Mouse (Mus musculus) hematopoietic stem cell, adult 5-6 weeks (primary cell): ENCODE measurements around the gene Xrn1. TPM values are rescaled to one million over a fixed set of nuclear protein-coding genes. Genes with fewer than 3 reads are reported as not detected.
"Not testable (repeated sequence)": the region's sequence is repeated elsewhere in the genome, so short reads cannot be mapped to it uniquely, and the experiment has no call there.

Experiments used
- ATAC-seq, 2 experiments: fragments of 125-278 bp in 1 of 2; replicated peaks in 1 of 2; 2 replicates each; pipeline ENCODE4 v1.8.0; 2016 to 2017; ENCODE audit warnings: inconsistent platforms in 2 of 2, mild to moderate bottlenecking in 2 of 2, moderate number of reproducible peaks in 2 of 2, low read depth in 1 of 2, moderate TSS enrichment in 1 of 2; ENCODE audit not compliant: low FRiP score in 2 of 2, poor library complexity in 2 of 2, severe bottlenecking in 2 of 2, insufficient read depth in 1 of 2, low TSS enrichment in 1 of 2
- total RNA-seq: library from RNA; stranded (forward); fragments of 172-1452, 232-1000 nt; gene quantifications from 2 replicates; pipeline ENCODE4 v1.2.3, GENCODE M21; 2017

Xrn1 gene
- total RNA-seq, 1 experiment from 2014 or later: 36.7 TPM

DNA sequence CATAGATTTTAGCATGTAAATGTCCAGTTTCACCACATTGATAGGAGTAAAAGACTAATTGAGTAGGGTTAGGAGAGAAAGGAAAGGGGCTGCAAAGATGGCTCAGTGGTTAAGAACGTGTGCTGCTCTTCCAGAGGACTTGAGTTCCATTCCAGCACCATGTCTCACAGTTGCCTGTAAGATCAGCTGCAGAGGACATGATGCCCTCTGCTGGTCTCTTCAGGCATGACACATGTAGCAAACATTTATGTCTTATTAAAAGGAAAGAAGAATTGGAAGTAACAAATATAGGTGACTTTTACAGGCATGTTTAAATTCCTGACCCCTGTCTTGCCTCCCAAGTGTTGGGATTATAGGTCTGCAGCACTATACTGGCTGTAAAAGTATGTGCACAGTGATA lies 74.3 kb downstream of the Xrn1 start:
- ATAC-seq: peak in 1 of 2 experiments; percentile 51; a peak in 2 of 4 replicates

GRCm38 (mm10) chr9:96029886-96030285 lies 75.3 kb downstream of the Xrn1 start:
- ATAC-seq: no peak

DNA sequence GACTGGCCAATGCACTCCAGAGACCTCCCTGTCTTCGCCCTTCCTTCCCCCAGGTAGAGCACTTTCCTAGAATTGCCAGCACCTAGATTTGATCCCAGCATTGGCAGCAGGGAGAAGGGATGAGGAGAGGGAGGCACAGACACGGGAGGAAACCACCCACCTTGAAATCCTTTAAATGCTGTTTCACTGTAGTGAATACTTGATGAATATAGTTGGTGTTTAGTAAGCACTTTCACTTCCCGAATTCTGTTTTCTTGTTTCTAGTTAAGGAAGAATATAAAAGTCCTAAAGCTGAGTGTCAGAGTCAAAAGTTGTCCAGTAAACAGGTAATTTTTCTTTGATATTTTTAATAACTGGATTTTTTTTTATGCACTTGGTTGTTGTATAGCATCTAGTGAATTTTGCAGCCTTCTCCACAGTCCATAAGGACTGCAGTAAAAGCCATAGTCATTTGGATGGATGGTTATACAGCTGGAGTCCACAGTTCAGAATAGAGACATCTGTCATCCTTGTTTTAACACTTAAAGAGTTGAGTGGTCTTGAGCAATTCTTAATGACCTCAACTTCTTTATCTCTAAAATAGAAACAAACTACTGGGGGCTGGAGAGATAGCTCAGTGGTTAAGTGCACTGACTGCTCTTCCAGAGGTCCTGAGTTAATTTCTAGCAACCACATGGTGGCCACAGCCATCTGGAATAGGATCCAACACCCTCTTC lies 81.0 kb downstream of the Xrn1 start:
- ATAC-seq: no peak

GRCm38 (mm10) chr9:96044214-96044613 lies 89.7 kb downstream of the Xrn1 start:
- ATAC-seq: no peak

DNA sequence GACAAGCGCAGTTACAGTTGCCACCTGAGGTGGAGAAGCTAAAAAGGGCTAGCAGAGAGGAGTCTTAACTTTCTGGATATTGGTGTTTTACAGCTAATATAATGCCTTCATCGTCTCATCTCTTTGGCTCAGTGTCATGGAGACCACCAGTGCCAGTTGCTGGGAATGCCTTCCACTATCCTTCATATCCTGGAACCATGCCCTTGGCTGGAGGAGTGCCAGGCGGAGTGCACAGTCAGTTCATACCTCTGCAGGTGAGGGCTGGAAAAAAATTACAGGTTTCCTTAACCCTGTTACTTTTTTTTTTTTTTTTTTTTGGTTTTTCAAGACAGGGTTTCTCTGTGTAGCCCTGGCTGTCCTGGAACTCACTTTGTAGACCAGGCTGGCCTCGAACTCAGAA lies 96.9 kb downstream of the Xrn1 start:
- no peak for ATAC-seq

DNA sequence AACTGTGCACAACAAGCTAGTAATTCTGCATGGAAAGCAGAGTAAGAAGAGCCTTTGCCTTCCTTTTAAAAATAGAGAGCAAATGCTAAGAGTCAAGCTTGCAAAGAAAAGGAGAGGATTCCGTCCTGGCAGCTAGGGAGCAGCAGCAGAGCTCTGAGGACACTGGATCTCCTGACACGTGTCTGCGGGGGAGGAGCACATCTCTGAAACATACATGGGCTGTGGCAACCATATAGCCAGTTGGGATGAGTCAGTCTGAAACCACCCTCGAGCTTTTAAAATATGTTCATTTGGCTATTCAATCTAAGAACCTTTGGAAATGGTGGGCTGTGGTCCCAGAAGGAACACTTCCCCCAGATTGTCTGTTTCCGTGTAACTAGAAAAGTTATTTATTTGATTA lies 100.3 kb downstream of the Xrn1 start:
- no peak for ATAC-seq

DNA sequence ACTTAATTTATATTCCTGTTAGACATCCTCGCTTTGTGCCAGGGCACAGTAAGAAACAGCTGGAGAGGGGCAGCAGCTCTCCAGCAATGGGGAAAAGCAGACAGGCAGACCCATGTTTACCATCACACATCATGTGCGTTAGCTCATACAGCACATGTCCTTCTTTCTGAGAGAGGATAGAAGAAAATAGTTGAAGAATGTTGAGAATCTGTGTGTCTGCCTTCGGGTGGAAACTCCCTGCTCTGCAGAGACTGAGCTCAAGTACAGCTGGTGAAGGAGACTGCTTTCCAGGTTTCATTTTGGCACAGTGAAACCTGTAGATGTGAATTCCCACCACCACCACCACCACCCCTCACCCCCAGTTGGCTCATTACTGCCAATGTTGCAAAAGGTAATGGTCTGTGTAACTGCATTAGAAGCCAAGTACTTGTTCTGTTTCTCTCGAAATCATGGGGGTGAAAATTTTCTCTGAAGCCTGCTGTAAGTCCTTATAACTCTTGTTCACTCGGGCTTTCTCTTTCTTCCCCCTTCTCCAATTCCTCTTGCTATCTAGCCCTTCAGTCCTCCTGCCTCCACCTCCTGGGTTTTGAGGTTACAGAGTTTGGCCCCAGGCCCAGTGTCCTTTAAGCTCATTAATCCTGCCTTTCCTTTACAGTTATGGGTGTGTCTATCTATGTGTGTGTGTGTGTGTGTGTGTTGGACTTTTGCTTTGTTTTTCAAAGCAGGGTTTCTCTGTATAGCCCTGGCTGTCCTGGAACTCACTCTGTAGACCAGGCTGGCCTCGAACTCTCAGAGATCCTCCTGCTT lies 102.1 kb downstream of the Xrn1 start:
- peak in 1 of 2 experiments; percentile 4; a peak in 1 of 4 replicates for ATAC-seq

DNA sequence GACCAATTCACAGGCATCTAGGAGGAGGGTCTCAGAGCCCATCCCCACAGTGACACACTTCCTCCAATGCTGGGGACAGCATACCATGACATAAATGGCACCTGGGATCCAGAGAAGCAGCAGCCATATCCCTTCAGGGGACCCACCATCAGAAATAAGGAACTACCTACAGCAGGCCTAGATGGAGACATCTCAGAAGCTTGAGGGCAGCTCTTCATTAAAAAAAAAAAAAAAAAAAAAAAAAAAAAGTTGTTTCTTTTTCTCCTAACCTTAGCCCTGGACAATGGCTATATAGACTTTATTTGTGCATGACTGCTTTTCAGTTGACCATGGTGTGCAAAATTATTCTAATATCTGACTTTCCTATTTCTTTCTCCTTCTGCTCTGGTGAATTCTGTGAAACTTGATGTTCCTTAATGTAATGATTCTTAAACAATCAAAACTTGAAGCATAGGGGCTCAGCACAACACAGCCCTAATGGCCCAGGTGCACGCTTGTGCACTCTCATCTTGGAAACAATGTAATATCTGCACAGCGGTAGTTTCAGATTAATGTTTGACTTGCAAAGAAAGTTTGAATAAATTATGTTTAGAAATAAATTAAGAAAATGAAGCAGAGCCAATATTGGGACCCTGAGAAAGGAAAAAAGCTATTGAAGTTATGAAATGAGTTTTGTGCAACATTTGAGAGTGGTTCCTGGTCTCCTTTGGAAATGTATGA lies 108.7 kb downstream of the Xrn1 start:
- ATAC-seq: no peak

GRCm38 (mm10) chr9:96063803-96064475 lies 109.4 kb downstream of the Xrn1 start:
- ATAC-seq: no peak

DNA sequence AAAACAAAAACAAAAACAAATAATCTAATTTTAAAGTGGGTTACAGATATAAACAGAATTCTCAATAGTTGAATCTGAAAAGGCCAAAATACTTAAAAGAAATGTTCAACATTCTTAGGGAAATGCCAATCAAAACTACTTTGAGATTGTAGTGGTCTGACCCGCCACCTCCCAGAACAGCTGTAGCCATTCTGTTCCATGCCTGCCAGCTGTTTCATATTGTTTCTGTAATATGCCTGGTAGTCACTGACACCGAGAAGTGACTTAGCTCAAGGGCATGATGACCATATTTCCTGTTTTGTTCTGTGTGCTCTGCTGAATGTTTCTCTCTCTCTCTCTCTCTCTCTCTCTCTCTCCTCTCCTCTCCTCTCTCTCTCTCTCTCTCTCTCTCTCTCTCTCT lies 112.9 kb downstream of the Xrn1 start:
- ATAC-seq: no peak

DNA sequence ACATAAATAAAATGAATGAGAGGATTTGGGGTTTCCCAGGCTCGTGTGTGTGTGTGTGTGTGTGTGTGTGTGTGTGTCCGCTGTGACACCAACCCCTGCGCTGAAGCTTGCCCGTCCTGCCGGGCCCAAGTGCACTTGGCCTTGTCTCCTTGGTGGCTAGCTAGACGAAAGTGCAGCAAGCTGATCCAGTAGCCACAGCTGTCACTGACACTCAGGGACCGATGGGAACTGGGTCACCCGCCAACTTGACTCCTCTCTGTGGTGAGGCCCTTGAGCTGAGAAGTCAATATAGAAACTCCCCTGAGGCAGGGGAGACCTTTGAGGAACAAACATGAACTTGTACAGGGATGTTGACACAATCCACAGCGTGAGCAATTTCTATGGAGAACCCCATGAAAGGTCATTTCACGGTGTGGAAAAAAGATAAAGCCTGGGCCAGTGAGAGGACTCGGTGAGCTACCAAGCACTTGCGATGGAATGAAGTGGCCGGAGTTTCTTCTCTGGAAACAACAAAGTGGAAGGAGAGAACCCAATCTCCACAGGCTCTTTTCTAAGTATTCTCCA lies 124.3 kb downstream of the Xrn1 start:
- ATAC-seq: no peak

DNA sequence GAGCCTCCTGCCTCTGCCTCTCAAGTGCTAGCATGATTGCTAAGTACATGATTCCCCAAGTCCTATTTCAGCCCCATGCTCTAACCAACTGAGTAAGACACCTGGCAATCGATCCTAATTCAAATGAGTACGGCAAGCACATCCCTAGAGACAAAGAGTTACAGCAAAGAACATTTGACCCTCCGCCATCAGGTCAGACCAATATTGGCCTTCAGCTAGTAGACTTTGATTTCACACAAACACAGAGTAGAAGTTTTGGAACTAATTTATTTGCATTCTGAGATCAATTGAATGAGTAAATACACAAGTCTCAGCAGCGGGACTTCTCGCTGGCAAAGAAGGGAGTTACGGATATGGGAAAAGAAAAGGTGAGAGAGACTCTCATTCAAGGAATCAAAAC lies 130.7 kb downstream of the Xrn1 start:
- no peak for ATAC-seq

DNA sequence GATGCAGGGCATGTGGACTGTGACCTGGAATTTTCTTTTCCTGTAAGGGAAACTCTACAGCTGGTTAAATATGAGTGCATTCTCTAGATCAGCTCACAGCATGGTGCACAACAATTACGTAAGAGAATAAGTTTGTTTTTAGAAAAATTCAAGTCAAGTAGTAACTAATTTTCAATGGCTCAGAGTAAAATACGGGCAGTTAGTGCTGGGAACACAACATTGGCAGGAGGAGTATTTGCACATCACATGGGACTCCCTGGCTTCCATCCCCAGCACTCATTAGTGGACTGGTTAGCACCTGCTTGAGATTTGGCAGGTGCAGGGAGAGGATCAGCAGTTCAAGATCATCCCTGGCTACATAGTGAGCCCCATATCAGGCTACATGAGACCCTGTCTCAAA lies 133.1 kb downstream of the Xrn1 start:
- no peak for ATAC-seq

DNA sequence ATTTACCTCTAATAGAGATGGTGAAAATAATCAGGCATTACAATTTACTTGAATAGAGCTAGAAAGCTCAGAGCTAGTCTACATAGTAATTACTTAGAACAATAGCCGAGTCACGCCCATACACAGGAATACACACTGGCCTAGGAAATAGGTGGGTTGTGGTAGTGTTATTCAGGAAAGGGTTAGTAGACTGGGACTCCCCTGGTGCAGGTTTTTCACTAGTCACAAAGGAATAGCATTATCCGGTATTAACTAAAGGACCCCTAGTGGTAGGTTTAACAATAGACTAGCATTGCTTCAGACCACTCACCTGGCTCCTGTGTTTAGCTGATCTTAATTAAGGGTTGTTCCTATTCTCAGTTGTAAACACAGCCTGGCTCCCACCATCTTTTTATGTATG lies 133.9 kb downstream of the Xrn1 start:
- ATAC-seq: not testable (repeated sequence)

DNA sequence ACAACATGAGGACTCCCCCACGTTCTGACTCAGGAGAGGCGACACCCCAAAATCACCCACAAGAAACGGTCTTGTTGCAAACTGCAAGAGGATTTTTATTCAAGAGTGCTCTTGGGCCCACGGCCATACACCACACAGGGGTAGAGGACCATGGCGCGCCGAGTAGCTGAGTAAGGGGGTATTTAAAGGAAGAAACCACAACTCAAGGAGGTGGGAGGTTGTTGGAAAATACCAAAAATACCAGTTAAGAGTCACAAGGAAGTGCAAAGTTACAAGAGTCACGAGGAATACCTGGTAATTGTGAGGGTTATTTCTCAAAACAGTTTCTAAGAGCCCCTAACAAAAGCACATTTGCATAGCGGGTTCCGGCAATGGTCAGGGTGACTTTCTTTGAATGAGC lies 138.1 kb downstream of the Xrn1 start:
- not testable (repeated sequence) for ATAC-seq

DNA sequence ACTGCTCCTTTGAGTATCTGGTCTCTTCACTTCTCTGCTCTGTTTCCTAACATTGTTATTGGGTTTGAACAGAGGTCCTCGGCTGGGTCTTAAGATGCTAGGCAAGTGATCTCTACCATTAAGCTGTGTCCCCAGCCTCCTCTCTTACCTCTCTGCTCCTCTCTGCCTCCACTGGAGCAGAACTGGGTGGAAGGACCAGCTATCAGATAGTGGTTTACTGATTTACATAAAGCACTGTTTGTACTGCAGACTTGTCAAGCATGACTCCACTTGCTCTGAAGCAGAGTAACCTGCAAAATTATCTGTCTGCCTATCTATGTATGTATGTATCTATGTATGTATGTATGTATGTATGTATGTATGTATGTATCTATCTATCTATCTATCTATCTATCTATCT lies 138.7 kb downstream of the Xrn1 start:
- ATAC-seq: no peak

DNA sequence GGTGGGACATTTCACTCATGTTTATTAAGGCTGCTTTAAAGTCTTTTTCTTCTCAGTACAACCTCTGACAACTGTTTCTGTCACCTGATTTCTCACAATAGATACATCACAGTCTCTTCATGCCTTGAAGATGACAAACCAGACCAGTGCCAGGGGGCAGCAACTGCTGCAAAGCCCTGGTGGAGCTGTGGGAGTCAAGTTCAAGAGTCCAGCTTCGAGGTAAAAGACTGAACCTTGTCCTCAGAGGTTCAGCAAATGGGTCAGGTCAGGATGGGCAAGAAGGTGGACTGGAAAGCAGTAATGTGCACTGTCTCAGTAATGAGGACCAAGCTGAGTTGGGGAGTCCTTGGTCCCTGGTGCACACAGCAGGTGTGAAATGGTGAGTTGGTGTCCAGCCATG lies 139.8 kb downstream of the Xrn1 start:
- ATAC-seq: no peak
